7 mouse cellular contexts compared by ENCODE assay signal in the genomic region with DNA sequence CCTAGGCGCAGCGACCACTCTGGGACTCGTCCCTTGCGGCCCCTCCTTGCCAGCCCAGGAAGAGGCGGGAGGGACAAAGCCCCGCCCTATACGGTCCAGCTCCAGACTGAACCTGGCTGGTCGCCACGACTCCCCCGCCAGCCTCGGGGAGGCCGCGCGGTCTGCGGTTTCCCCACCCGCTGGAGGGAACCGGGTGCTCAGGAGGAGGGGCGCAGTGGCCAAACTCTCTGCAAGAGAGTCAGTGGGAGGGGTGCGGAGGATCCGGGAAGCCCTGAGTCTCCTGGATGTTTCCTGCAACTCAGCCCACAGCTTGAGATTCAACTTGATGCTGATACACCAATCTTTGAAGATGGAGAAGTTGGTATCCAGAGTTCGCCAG. TPM values are rescaled to one million over a fixed set of nuclear protein-coding genes. Genes with fewer than 3 reads are reported as not detected.
DNase-seq lines count a peak whose midpoint lies in the region; ATAC-seq and TF ChIP-seq lines count a peak whose summit lies in the region.

No protein-coding gene starts in this region.

- peak overlapping the region; percentile 74 for H3K4me2 ChIP-seq in forebrain, postnatal 0 days (ENCODE audit: low read depth)
- peak overlapping the region; percentile 97 for H3K4me2 ChIP-seq in limb, embryonic 13.5 days (replicated peaks)
- peak overlapping the region; percentile 56 for H3K4me2 ChIP-seq in midbrain, embryonic 12.5 days (replicated peaks)

- H3K27me3 ChIP-seq in forebrain, postnatal 0 days (ENCODE audit: insufficient read depth, low read length) = peaks cover 40% of the 10 kb centered on the region
- H3K27me3 ChIP-seq in hindbrain, embryonic 10.5 days (ENCODE audit: insufficient read depth, poor library complexity, severe bottlenecking) = peaks cover 92% of the 10 kb centered on the region
- peaks cover 78% of the 10 kb centered on the region for H3K27me3 ChIP-seq in limb, embryonic 13.5 days
- peaks cover 88% of the 10 kb centered on the region for H3K27me3 ChIP-seq in midbrain, embryonic 12.5 days
- no peaks in the 10 kb centered on the region for H3K27me3 ChIP-seq in testis, adult 2 months (ENCODE audit: control insufficient read depth, insufficient read depth, low read length)

- peak; percentile 75 for DNase-seq in MN1 (ENCODE audit: low spot score)
- DNase-seq in adrenal gland, postnatal 14 days = peak; percentile 57
- DNase-seq in forebrain, postnatal 0 days = peak; percentile 39
- DNase-seq in hindbrain, embryonic 10.5 days (ENCODE audit: low spot score) = peak; percentile 59

- TF ChIP-seq POLR2A in testis, adult 2 months (IDR thresholded peaks at IDR 0.05; ENCODE audit: control insufficient read depth, low read depth, low read length) = no peak

- no peak overlapping the region for H3K27ac ChIP-seq in forebrain, postnatal 0 days (ENCODE audit: low read depth, low read length)
- 0 out of 2 replicates have a peak overlapping the region, but pooled peaks have one; percentile 23 for H3K27ac ChIP-seq in hindbrain, embryonic 10.5 days
- no peak overlapping the region for H3K27ac ChIP-seq in limb, embryonic 13.5 days
- no peak overlapping the region for H3K27ac ChIP-seq in midbrain, embryonic 12.5 days (replicated peaks)
- no peak overlapping the region for H3K27ac ChIP-seq in testis, adult 2 months (ENCODE audit: control insufficient read depth, insufficient read depth, low read depth, low read length)

- H3K36me3 ChIP-seq in forebrain, postnatal 0 days (ENCODE audit: insufficient read depth) = no peaks in the 10 kb centered on the region
- H3K36me3 ChIP-seq in hindbrain, embryonic 10.5 days = no peaks in the 10 kb centered on the region
- H3K36me3 ChIP-seq in limb, embryonic 13.5 days = no peaks in the 10 kb centered on the region
- no peaks in the 10 kb centered on the region for H3K36me3 ChIP-seq in midbrain, embryonic 12.5 days
- no peaks in the 10 kb centered on the region for H3K36me3 ChIP-seq in testis, adult 2 months (ENCODE audit: control insufficient read depth, insufficient read depth, low read length)

- TF ChIP-seq CTCF in forebrain, postnatal 0 days (IDR thresholded peaks at IDR 0.05; ENCODE audit: low read depth) = no peak
- TF ChIP-seq CTCF in testis, adult 2 months (IDR thresholded peaks at IDR 0.05; ENCODE audit: control insufficient read depth, insufficient read depth, insufficient replicate concordance, low read depth, low read length) = no peak

- peak; percentile 62 for ATAC-seq in forebrain, postnatal 0 days
- peak; percentile 84 for ATAC-seq in limb, embryonic 13.5 days (ENCODE audit: low FRiP score, low read depth)
- ATAC-seq in midbrain, embryonic 12.5 days (ENCODE audit: low FRiP score, low read depth) = no peak

- H3K4me3 ChIP-seq in forebrain, postnatal 0 days (ENCODE audit: low read depth, low read length) = peak overlapping the region; percentile 38
- peak overlapping the region; percentile 60 for H3K4me3 ChIP-seq in hindbrain, embryonic 10.5 days
- peak overlapping the region; percentile 62 for H3K4me3 ChIP-seq in limb, embryonic 13.5 days
- peak overlapping the region; percentile 37 for H3K4me3 ChIP-seq in midbrain, embryonic 12.5 days
- peak overlapping the region; percentile 66 for H3K4me3 ChIP-seq in testis, adult 2 months (ENCODE audit: control insufficient read depth, low read depth, low read length)

- no peaks in the 10 kb centered on the region for H3K9me3 ChIP-seq in forebrain, postnatal 0 days (ENCODE audit: low read length)
- no peaks in the 10 kb centered on the region for H3K9me3 ChIP-seq in hindbrain, embryonic 10.5 days
- H3K9me3 ChIP-seq in limb, embryonic 13.5 days = no peaks in the 10 kb centered on the region
- no peaks in the 10 kb centered on the region for H3K9me3 ChIP-seq in midbrain, embryonic 12.5 days

- H3K4me1 ChIP-seq in forebrain, postnatal 0 days (ENCODE audit: insufficient read depth) = peaks cover 9% of the 10 kb centered on the region; the same call in 1 of the 2 replicates
- H3K4me1 ChIP-seq in hindbrain, embryonic 10.5 days (replicated peaks) = peaks cover 38% of the 10 kb centered on the region
- H3K4me1 ChIP-seq in limb, embryonic 13.5 days = peaks cover 36% of the 10 kb centered on the region
- H3K4me1 ChIP-seq in midbrain, embryonic 12.5 days = peaks cover 26% of the 10 kb centered on the region
- H3K4me1 ChIP-seq in testis, adult 2 months (ENCODE audit: control insufficient read depth, insufficient read depth, low read length) = peaks cover 4% of the 10 kb centered on the region

- no peak overlapping the region for H3K9ac ChIP-seq in forebrain, postnatal 0 days
- peak overlapping the region; percentile 70 for H3K9ac ChIP-seq in limb, embryonic 13.5 days
- no peak overlapping the region for H3K9ac ChIP-seq in midbrain, embryonic 12.5 days (replicated peaks)

- WGBS in forebrain, postnatal 0 days = under 1% methylated on average over 20 of the region's 21 CpGs
- under 1% methylated on average over 21 of the region's 21 CpGs for WGBS in hindbrain, embryonic 10.5 days
- under 1% methylated on average over 21 of the region's 21 CpGs for WGBS in limb, embryonic 13.5 days
- under 1% methylated on average over 21 of the region's 21 CpGs for WGBS in midbrain, embryonic 12.5 days

RNA-seq across cellular contexts. Expression of a gene that starts 38.2 kb away (rescaled TPM):
- total RNA-seq in adrenal gland, postnatal 14 days (2021) = 48.1 and 48.5 TPM in 2 replicates
- total RNA-seq in forebrain, postnatal 0 days (2014; rRNA removed) = 26.3 and 28.8 TPM in 2 replicates
- polyA plus RNA-seq in forebrain, postnatal 0 days (2015; fragmentation: Nextera tagmentation; extraction: Ambion mirVana) = 27.1 and 27.4 TPM in 2 replicates
- polyA plus RNA-seq in hindbrain, embryonic 10.5 days (2016; fragmentation: Nextera tagmentation; extraction: Ambion mirVana) = 20.5 and 27.1 TPM in 2 replicates
- polyA plus RNA-seq in limb, embryonic 13.5 days (2015; fragmentation: Nextera tagmentation; extraction: Ambion mirVana) = 22.8 and 24.9 TPM in 2 replicates
- polyA plus RNA-seq in midbrain, embryonic 12.5 days (2016; fragmentation: Nextera tagmentation; extraction: Ambion mirVana) = 25.0 and 29.6 TPM in 2 replicates
- 26.7 and 27.1 TPM in 2 replicates for polyA plus RNA-seq in testis, adult 2 months (2012; rRNA removed)

RNA-seq across cellular contexts. Expression of a gene that starts 39.4 kb away (rescaled TPM):
- 5.1 and 5.3 TPM in 2 replicates for total RNA-seq in adrenal gland, postnatal 14 days (2021)
- total RNA-seq in forebrain, postnatal 0 days (2014; rRNA removed) = 27.8 and 31.2 TPM in 2 replicates
- 15.8 and 20.1 TPM in 2 replicates for polyA plus RNA-seq in forebrain, postnatal 0 days (2015; fragmentation: Nextera tagmentation; extraction: Ambion mirVana)
- 2.2 TPM in 2 replicates for polyA plus RNA-seq in hindbrain, embryonic 10.5 days (2016; fragmentation: Nextera tagmentation; extraction: Ambion mirVana)
- polyA plus RNA-seq in limb, embryonic 13.5 days (2015; fragmentation: Nextera tagmentation; extraction: Ambion mirVana) = 1.2 and 1.5 TPM in 2 replicates
- polyA plus RNA-seq in midbrain, embryonic 12.5 days (2016; fragmentation: Nextera tagmentation; extraction: Ambion mirVana) = 3.5 and 3.7 TPM in 2 replicates
- polyA plus RNA-seq in testis, adult 2 months (2012; rRNA removed) = 2.7 and 4.5 TPM in 2 replicates

RNA-seq across cellular contexts. Expression of a gene that starts 57.5 kb away (rescaled TPM):
- total RNA-seq in adrenal gland, postnatal 14 days (2021) = 0.37 and 0.38 TPM in 2 replicates
- 0.38 TPM in 1 of 2 replicates, not detected in the other for total RNA-seq in forebrain, postnatal 0 days (2014; rRNA removed)
- 0.06 and 0.11 TPM in 2 replicates for polyA plus RNA-seq in forebrain, postnatal 0 days (2015; fragmentation: Nextera tagmentation; extraction: Ambion mirVana)
- polyA plus RNA-seq in hindbrain, embryonic 10.5 days (2016; fragmentation: Nextera tagmentation; extraction: Ambion mirVana) = 0.10 and 0.24 TPM in 2 replicates
- polyA plus RNA-seq in limb, embryonic 13.5 days (2015; fragmentation: Nextera tagmentation; extraction: Ambion mirVana) = 0.14 and 0.32 TPM in 2 replicates
- 0.20 TPM in 1 of 2 replicates, not detected in the other for polyA plus RNA-seq in midbrain, embryonic 12.5 days (2016; fragmentation: Nextera tagmentation; extraction: Ambion mirVana)
- polyA plus RNA-seq in testis, adult 2 months (2012; rRNA removed) = 53.2 and 63.0 TPM in 2 replicates

RNA-seq across cellular contexts. Expression of a gene that starts 58.7 kb away (rescaled TPM):
- 0.19 and 0.26 TPM in 2 replicates for total RNA-seq in adrenal gland, postnatal 14 days (2021)
- not detected in 2 replicates for total RNA-seq in forebrain, postnatal 0 days (2014; rRNA removed)
- polyA plus RNA-seq in forebrain, postnatal 0 days (2015; fragmentation: Nextera tagmentation; extraction: Ambion mirVana) = 0.04 TPM in 1 of 2 replicates, not detected in the other
- 0.65 and 0.85 TPM in 2 replicates for polyA plus RNA-seq in hindbrain, embryonic 10.5 days (2016; fragmentation: Nextera tagmentation; extraction: Ambion mirVana)
- polyA plus RNA-seq in limb, embryonic 13.5 days (2015; fragmentation: Nextera tagmentation; extraction: Ambion mirVana) = 1.8 and 2.3 TPM in 2 replicates
- 0.31 and 0.62 TPM in 2 replicates for polyA plus RNA-seq in midbrain, embryonic 12.5 days (2016; fragmentation: Nextera tagmentation; extraction: Ambion mirVana)
- polyA plus RNA-seq in testis, adult 2 months (2012; rRNA removed) = 0.09 and 20.7 TPM in 2 replicates

Comparison
In these comparisons a context has a peak if more than half of its experiments do, and no peak if none do; other contexts are left out.
1. RNA of a gene that starts 57.5 kb away (polyA plus RNA-seq): 53.2 to 63.0 TPM in testis, adult 2 months; 0.14 to 0.32 TPM in limb, embryonic 13.5 days, 0.10 to 0.24 TPM in hindbrain, embryonic 10.5 days, 0.06 to 0.11 TPM in forebrain, postnatal 0 days and 0.20 TPM in midbrain, embryonic 12.5 days; every median in the first group is over 10 times any median in the second.
2. Peak in every context shown above with its lines, with median percentiles within 50 percentile points of each other: DNase-seq, H3K4me2 ChIP-seq and H3K4me3 ChIP-seq.